Mouse (Mus musculus) heart, postnatal 0 days (tissue): Measurements from ENCODE around the gene Palm3.

Source experiments
- CTCF ChIP-seq: IDR thresholded peaks from 2 replicates; pipeline ENCODE4 v1.5.1; 2016; ENCODE audit warnings: antibody characterized with exemption, control low read depth, low read depth
- EP300 ChIP-seq: IDR thresholded peaks from 2 replicates; pipeline ENCODE4 v1.6.1; 2016; ENCODE audit warnings: antibody characterized with exemption, low read depth

DNA sequence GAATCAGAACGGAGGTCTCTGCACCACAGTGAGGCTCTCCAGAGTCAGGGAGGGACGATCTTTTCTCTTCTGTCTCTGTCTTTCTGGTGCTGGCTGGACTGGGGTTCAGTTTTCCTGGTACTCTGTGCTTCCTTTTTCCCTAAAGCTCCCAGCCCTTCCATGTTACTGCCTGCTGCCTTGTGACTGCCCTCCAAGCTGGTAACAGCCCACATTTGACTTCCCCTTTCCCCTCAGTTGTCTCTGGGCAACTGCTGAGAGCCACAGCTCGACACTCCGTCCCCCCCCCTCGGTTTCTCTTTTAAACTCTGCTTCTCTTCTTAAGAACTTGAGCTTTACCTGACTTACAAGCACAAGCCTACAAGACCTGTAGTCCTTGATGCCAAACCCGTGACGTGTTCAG is 32.0 kb upstream of the Palm3 start:
- TF ChIP-seq EP300 (no peak), CTCF (no peak)
